Mouse (Mus musculus) kidney, postnatal 25 days (tissue): ENCODE results near the gene Wwp2.
A peak's percentile ranks its signal among the peaks of the same experiment; 100 is the strongest.

Experiments used
- DNase-seq, 2 experiments: peaks; one replicate each; pipeline ENCODE4 v3.0.0; 2021; ENCODE audit warnings: mixed read lengths in 2 of 2

The Wwp2 gene

DNA sequence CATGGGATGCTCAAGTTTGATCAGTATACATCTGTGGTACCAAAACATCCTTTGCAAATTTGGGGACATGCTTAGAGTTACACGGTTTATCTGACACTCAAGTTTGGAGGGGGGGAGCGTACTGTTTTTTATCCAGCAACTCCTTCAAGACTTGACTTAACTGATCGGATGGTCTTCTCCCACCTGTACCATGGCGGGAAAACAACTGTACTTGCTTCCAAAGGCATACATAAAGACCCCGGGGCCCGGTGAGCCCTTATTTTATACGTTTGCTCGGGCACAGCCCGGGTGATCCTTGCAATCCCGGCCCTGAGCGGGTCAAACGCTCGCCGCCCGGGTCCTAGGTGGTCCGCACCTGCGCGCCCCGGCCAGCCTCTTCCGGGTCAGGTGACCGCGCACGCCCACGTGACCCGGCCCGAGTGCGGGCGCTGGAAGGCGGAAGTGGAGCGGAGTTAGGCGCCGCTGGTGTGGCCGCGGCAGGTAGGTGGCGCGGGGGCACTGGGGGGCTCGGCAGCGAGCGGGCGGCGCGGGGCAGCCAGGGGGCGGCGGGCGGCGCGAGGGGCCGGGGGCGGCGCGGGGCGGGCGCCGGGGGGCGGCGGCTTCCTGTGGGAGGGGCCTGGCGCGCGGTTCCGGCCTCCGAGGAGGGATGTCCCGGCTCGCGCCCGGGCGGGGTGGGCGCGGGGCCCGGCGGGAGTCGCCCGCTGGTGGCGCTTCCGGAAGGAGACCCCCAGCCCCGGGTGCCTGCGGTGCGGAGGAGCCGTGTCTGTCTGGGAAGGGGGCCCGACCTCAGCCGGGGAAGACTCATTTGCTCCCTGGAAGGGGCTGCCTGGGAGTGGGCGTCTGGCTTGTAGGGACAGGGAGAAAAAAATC lies at the start of gene Wwp2:
Wwp2 (plus strand) TSS at position 404 of the 870 bp plus-strand sequence.
- DNase-seq: peak; percentile 79 to 91

GRCm38 (mm10) chr8:107386642-107387041 lies 49.5 kb upstream of the Wwp2 start:
- DNase-seq: peak in 1 of 2 experiments; percentile 28

DNA sequence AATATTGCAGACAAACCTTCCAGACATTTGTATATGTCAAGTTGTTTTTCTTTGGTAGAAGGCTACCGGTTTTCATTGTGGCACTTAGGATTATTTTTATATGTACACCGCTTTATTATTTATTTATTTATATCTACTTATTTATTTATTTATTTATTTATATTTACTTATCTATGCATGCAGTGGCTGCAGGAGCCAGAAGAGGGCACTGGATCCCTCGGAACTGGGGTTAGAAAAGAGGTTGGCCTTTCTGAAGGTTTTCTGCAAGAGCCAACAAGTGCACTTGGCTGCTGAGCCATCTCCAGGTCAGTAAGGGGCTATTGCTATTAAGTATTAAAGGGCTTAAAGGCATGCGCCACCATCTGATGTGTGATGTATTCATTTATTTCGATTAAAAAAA lies 48.3 kb upstream of the Wwp2 start:
- peak; percentile 69 to 74 for DNase-seq

GRCm38 (mm10) chr8:107389557-107389956 lies 46.6 kb upstream of the Wwp2 start:
- peak; percentile 86 to 88 for DNase-seq

DNA sequence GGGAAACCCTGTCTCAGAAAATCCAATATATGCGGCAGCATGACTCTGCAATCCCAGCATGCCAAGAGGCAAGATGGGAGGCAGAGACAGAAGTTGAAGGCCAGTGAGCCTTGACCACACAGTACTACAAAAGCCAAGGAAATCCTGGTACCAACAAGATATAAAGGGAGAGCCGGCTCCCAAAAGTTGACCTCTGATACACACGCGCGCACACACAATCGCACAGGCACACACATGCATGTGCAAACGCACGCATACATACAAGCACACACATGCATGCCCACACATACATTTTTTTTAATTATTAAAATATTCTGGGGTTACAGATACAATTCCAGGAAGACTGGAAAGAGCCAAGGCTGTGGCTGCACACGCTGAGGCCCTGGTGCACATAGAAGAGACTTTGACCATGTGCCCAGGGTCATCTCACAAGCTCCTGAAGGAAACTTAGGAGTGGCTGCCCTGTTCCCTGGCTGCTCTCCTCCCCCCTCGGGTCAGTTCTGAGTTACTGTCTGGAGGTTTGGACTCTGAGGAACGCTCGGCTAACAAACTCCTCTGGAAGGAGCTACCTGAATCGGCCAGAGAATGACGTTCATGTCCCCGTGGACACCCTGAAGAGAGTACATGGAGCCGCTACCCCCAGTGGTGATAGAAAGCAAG lies 45.6 kb upstream of the Wwp2 start:
- peak; percentile 70 to 91 for DNase-seq

GRCm38 (mm10) chr8:107391136-107391516 lies 45.0 kb upstream of the Wwp2 start:
- no peak for DNase-seq

GRCm38 (mm10) chr8:107395397-107395796 lies 40.8 kb upstream of the Wwp2 start:
- no peak for DNase-seq

DNA sequence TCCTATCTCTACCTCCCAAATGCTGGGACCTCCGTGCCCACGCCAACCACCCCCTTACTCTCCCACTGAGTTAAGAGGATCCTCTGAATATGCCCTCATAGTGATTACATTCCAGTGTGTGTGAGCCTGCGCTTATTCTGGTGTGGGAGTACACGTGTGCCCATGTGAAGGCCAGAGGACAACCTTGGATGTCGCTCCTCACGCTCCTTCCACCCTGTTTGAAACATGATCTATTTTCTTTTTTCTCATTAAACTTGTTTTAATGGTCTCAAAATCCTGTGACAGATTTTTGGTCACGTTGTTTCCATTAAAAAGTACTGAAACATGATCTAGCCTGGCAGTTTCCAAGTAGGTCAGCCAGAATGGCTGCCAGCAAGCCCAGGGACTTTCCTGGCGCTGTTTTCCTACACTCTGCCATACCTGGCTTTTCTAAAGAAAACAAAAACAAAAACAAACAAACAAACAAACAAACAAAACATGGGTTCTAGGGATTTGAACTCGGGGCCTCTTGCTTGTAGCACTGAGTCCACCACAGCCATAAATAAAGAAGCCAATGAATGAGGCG lies 40.0 kb upstream of the Wwp2 start:
- DNase-seq: no peak

- peak in 1 of 2 experiments; percentile 26 for DNase-seq
Observed at GRCm38 (mm10) chr8:107397665-107398064, 38.5 kb upstream of the Wwp2 start.

DNA sequence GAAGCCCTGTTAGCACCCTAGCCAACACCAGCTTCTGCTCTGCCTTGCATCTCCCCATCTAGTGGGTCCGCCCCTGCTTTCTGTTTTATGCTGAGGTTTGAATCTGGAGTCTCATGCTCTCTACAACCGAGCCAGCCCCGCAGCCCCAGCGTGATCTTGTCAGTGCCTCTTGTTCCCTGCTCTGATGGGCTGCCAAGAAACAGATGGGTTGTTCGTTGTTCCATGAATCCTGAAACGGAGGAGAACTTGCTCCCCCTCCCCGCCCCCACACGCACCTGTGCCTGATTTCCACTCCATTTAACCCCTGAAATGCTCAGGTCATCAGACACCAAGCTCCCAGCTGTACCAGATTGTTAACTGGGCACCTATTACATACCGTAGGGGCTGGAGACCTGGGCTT lies 36.7 kb upstream of the Wwp2 start:
- peak in 1 of 2 experiments; percentile 49 for DNase-seq

- DNase-seq: no peak
Observed at GRCm38 (mm10) chr8:107401866-107402265, 34.3 kb upstream of the Wwp2 start.

DNA sequence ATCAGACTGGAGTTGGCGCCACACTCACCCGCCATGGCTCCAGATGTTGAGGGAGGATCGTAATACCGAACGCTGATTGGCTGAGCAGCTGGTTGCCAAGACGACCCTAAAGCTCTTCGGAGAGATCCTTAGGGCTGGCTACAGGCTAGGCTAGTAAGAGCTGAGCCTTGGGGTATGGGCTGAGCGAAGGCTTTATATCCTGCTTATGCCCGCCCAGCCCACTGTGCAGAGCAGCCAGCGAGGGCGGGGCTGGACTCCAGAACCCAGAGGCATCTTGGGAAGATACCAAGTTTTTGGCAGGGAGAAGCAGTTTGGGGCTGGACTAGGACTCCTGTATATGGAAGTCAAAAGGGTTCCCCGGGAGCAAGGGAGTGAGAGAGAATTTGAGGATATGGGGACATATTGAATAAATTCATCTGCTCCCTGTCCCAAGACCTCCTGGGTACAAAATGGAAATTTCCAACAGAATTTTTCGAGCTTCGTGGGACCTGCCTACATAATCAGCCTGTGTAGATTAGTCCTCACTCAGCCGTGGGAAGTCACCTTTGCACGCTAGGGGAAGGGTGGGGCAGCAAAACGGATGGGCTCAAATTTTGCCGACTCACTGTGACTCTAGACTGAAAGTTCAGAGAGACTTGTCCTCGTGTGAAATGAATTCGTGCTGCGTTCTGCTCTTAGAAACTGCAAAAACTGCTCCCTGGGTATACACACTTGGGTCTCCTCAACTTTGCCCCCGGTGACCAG lies 33.0 kb upstream of the Wwp2 start, which contains the start of gene Nqo1:
Nqo1 (minus strand) TSS at position 169 of the 744 bp plus-strand sequence.
- peak; percentile 84 to 93 for DNase-seq

- no peak for DNase-seq
Observed at GRCm38 (mm10) chr8:107404057-107404456, 32.1 kb upstream of the Wwp2 start.

- no peak for DNase-seq
Observed at GRCm38 (mm10) chr8:107405935-107406334, 30.2 kb upstream of the Wwp2 start.

- peak in 1 of 2 experiments; percentile 44 for DNase-seq
Observed at GRCm38 (mm10) chr8:107411391-107411790, 24.8 kb upstream of the Wwp2 start.

DNA sequence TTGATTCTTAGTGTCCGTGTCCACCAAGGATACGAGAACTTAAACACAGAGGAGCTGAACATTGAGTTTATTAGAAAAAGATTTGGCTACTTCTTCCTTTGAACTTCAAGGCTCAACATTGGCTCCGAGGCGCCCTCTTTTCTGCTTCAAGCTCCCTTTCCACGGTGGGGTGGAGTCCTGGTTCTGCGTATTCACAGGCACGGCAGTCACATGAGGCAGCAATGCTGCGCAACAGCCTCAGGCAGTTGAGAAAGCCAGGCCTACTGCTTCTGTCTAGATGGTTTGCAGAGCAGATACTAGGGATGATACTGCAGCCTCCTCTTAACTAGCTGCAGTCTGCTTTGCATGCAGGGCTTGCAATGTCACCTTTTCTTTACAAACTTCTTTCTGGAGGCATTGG lies 23.6 kb upstream of the Wwp2 start:
- DNase-seq: no peak

DNA sequence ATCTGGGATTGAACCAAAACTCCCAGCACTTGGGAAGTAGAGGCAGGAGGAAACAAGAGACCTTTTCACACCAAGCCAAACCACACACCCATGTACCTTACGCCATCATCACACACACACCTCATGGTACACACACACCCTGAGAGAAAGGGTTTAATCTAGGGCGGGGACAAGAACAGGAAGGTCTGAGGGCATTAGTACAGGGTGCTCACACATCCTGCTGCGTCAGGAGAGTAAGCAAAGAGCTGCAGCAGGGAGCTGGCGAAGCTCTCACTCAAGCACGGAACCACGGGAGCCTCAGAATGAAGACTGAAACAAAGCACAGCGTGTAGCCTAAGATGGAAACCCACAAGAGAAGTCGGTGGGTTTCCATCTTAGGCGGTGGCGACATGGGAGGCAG lies 22.3 kb upstream of the Wwp2 start:
- no peak for DNase-seq

DNA sequence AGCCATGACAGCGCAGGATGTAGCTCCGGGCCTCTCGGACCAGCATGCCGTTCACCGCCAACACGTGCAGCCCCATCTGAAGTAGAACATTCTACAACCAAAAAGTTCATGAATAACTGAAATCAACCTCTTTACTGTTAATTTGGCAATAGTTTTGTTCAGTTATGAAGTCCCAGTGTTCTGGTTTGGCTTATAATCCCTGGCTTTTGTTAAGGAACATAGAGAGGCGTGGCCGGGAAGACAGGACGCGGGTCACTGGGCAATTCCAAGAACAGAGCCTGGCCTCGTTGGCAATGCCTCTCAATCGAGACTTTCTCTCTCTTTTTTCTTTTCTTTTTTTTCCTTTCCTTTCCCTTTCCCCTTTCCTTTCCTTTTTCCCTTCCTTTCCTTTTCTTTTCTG lies 19.2 kb upstream of the Wwp2 start:
- no peak for DNase-seq

- DNase-seq: no peak
Observed at GRCm38 (mm10) chr8:107424176-107424575, 12.0 kb upstream of the Wwp2 start.

DNA sequence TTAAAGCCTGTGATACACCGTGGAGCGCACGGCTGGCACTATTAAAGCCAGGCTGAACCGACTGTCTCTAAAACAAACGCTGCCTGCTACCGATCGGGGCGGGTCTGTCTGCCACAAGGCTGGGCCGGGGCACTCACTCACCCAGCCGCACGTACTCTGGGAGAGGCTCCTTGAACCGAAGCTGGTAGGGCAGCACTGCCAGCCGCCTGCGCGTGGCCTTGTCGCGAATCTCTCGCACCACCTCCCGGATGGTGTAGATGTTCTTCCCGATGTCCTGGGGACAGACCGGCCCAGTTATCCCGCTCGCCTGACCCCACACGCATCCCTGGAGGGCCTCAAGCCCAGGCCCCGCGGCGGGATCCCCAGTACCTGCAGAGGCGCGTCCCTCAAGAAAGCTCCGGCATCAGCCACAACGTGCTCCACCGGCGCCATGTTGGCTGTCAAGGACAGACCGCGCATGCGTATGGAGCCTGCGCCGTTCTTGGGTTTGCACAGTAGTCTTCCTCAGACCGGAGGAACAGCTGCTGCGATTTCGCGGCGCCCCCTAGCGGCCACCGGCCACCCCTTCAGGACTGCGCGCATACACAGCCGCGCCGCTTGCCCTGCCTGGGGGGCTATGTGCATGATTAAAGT lies 11.5 kb upstream of the Wwp2 start, which contains the start of gene Nob1:
Nob1 (minus strand) TSS at position 455 of the 633 bp plus-strand sequence.
- peak; percentile 97 to 98 for DNase-seq

DNA sequence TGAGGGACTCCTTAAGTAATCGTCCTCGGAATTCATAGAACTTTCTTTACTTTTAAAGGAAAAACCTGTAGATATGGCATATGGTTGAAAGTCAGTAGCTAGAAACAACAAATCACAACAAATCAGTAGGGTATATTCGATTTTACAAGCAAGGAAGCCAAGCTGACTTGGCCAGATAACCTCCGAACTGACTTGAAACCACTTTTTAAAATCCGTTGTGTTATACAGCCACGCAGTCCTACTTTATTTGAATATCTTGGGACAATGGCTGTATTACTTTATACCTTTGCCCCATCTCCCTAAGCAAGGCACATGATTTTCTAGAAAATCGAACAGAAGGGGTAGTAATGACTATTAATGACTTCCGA lies 11.0 kb upstream of the Wwp2 start:
- no peak for DNase-seq

DNA sequence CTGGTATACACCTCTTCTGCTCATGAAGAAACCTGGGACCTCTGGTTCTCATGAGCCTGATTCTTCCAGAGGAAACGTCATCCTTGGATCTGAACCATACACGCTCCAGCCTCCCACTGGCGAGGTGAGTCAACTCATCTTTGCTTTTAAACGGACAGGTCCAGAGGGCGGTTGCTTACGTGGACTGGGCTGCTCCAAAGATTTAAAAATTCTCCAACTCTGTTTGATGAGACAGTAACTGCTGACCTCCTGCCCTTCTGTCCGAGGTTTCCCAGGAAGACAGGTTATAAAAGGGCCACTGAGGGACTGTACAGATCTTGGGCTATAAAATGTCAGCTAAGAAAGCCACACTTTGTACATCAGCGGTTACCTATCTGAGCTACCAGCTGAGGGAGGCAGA lies 5.3 kb upstream of the Wwp2 start:
- peak; percentile 43 to 78 for DNase-seq
